Mouse (Mus musculus) left cerebral cortex, adult 9 months (tissue): ENCODE data around the gene Map3k1.

ENCODE experiments used
- DNase-seq, 2 experiments: peaks; one replicate each; pipeline ENCODE4 v3.0.0; 2022; ENCODE audit warnings: low spot score in 2 of 2

Map3k1 gene

GRCm38 (mm10) chr13:111808637-111809465 lies at the start of gene Map3k1:
Gene Map3k1 (minus strand): TSS chr13:111808993.
- peak in 1 of 2 experiments; percentile 66 for DNase-seq

- DNase-seq = no peak
These were observed 48.1 kb upstream of the Map3k1 start for GRCm38 (mm10) chr13:111856786-111857455.

GRCm38 (mm10) chr13:111856232-111856631 lies 47.4 kb upstream of the Map3k1 start:
- DNase-seq = no peak

- no peak for DNase-seq
These were observed 43.8 kb upstream of the Map3k1 start for GRCm38 (mm10) chr13:111852451-111853224.

GRCm38 (mm10) chr13:111850046-111850837 lies 41.4 kb upstream of the Map3k1 start:
- no peak for DNase-seq

- DNase-seq = no peak
These were observed 36.7 kb upstream of the Map3k1 start for GRCm38 (mm10) chr13:111845471-111845870.

- no peak for DNase-seq
These were observed 35.5 kb upstream of the Map3k1 start for GRCm38 (mm10) chr13:111844313-111844712.

GRCm38 (mm10) chr13:111835787-111836186 lies 27.0 kb upstream of the Map3k1 start:
- no peak for DNase-seq

- no peak for DNase-seq
These were observed 25.8 kb upstream of the Map3k1 start for GRCm38 (mm10) chr13:111834613-111835012.

GRCm38 (mm10) chr13:111829473-111829872 lies 20.7 kb upstream of the Map3k1 start:
- no peak for DNase-seq

- DNase-seq = no peak
These were observed 18.7 kb upstream of the Map3k1 start for GRCm38 (mm10) chr13:111827481-111827880.

GRCm38 (mm10) chr13:111824178-111824577 lies 15.4 kb upstream of the Map3k1 start:
- no peak for DNase-seq

- DNase-seq = no peak
These were observed 13.1 kb upstream of the Map3k1 start for GRCm38 (mm10) chr13:111821727-111822375.

GRCm38 (mm10) chr13:111819618-111820385 lies 11.0 kb upstream of the Map3k1 start:
- DNase-seq = no peak

- DNase-seq = no peak
These were observed 10.3 kb upstream of the Map3k1 start for GRCm38 (mm10) chr13:111819106-111819505.

- no peak for DNase-seq
These were observed 9.6 kb upstream of the Map3k1 start for GRCm38 (mm10) chr13:111818216-111818903.

GRCm38 (mm10) chr13:111817773-111818172 lies 9.0 kb upstream of the Map3k1 start:
- no peak for DNase-seq

- no peak for DNase-seq
These were observed 7.6 kb upstream of the Map3k1 start for GRCm38 (mm10) chr13:111816431-111816830.

GRCm38 (mm10) chr13:111815486-111815885 lies 6.7 kb upstream of the Map3k1 start:
- no peak for DNase-seq

GRCm38 (mm10) chr13:111815017-111815416 lies 6.2 kb upstream of the Map3k1 start:
- no peak for DNase-seq
